Mouse (Mus musculus) forebrain, embryonic 16.5 days (tissue): ENCODE results near the gene Axdnd1. TPM values are rescaled to one million over a fixed set of nuclear protein-coding genes. Genes with fewer than 3 reads are reported as not detected.

Experiments
- ATAC-seq: fragments of 200-750 bp; cut with Nextera tagmentation; 2 replicates; pipeline ENCODE4 v1.8.0; 2017; ENCODE audit warnings: mild to moderate bottlenecking, moderate library complexity
- H3K27ac ChIP-seq: fragments of 300-500 bp; sonication (generic); 2 replicates; pipeline ENCODE4 v1.5.1; 2014; ENCODE audit warnings: low read length, control low read depth
- H3K27me3 ChIP-seq: fragments of 300-500 bp; sonication (generic); replicated peaks from 2 replicates; pipeline ENCODE4 v1.6.1; 2014; ENCODE audit warnings: low read length; ENCODE audit not compliant: control insufficient read depth, insufficient read depth
- H3K36me3 ChIP-seq: fragments of 300-500 bp; sonication (generic); 2 replicates; pipeline ENCODE4 v1.6.1; 2014; ENCODE audit not compliant: control insufficient read depth, insufficient read depth
- H3K4me1 ChIP-seq: fragments of 300-500 bp; sonication (generic); replicated peaks from 2 replicates; pipeline ENCODE4 v1.6.1; 2014; ENCODE audit warnings: low read length; ENCODE audit not compliant: control insufficient read depth, insufficient read depth
- H3K4me2 ChIP-seq: fragments of 300-500 bp; sonication (generic); 2 replicates; pipeline ENCODE4 v1.6.1; 2014; ENCODE audit warnings: mild to moderate bottlenecking, low read length, control low read depth
- H3K4me3 ChIP-seq: fragments of 300-500 bp; sonication (generic); replicated peaks from 2 replicates; pipeline ENCODE4 v1.5.1; 2014; ENCODE audit warnings: mild to moderate bottlenecking, low read length, control low read depth
- H3K9ac ChIP-seq: fragments of 300-500 bp; sonication (generic); replicated peaks from 2 replicates; pipeline ENCODE4 v1.6.1; 2014; ENCODE audit warnings: low read depth, low read length, control low read depth
- H3K9me3 ChIP-seq: fragments of 300-500 bp; sonication (generic); 2 replicates; pipeline ENCODE4 v1.6.1; 2016; ENCODE audit warnings: low read length; ENCODE audit not compliant: control insufficient read depth
- WGBS: fragments of 180-500 bp; shearing (Covaris S2); extraction: QIAGEN DNeasy Blood & Tissue Kit; methylation state at CpG from one replicate; pipeline ENCODE4 v1.1.7; 2014; 5-methylcytosine and 5-hydroxymethylcytosine counted together
- polyA plus RNA-seq: library from polyadenylated mRNA; unstranded; fragments of >200 nt; fragmentation: Nextera tagmentation; extraction: Ambion mirVana; gene quantifications from 2 replicates; pipeline ENCODE4 v1.2.1, GENCODE M21; 2015

Axdnd1 gene
- polyA plus RNA-seq, 1 experiment from 2014 or later: not detected

GRCm38 (mm10) chr1:156386232-156386631, 34.7 kb downstream of the Axdnd1 start:
- Histone ChIP-seq H3K4me1 (no peaks in the 10 kb centered on the region), H3K27ac (no peak overlapping the region), H3K9ac (no peak overlapping the region), H3K4me3 (no peak overlapping the region), H3K9me3 (no peaks in the 10 kb centered on the region), H3K27me3 (no peaks in the 10 kb centered on the region), H3K36me3 (no peaks in the 10 kb centered on the region), H3K4me2 (no peak overlapping the region)
- 94% methylated on average over 4 of the region's 4 CpGs for WGBS
- ATAC-seq: no peak

DNA sequence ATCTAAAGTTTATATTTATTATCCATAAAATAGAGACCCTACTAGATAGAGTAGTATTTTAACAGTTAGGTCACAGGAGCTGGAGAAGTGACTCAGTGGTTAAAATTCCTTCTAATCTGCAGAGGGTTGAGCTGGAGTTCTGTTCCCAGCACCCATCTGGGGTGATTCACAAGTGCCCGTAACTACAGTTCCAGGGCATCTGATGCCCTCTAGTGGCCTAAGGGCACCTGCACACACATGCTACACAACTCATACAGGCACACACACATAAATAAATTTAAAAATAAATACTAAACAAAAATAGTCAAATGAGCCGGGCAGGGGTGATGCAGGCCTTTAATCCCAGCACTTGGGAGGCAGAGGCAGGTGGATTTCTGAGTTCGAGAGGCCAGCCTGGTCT, 39.7 kb downstream of the Axdnd1 start:
- Histone ChIP-seq H3K36me3 (no peaks in the 10 kb centered on the region), H3K9me3 (no peaks in the 10 kb centered on the region), H3K4me2 (no peak overlapping the region), H3K27me3 (no peaks in the 10 kb centered on the region), H3K27ac (no peak overlapping the region), H3K9ac (no peak overlapping the region), H3K4me1 (no peaks in the 10 kb centered on the region), H3K4me3 (no peak overlapping the region)
- WGBS: 90% methylated on average over 3 of the region's 3 CpGs
- no peak for ATAC-seq

GRCm38 (mm10) chr1:156365740-156366139, 55.2 kb downstream of the Axdnd1 start, which contains the start of gene Gm2000:
Gene Gm2000 (plus strand): TSS chr1:156366040.
- no peaks in the 10 kb centered on the region for H3K9me3 ChIP-seq
- no peaks in the 10 kb centered on the region for H3K4me1 ChIP-seq
- H3K36me3 ChIP-seq: no peaks in the 10 kb centered on the region
- no peak within 1 kb of the TSS for H3K27ac ChIP-seq
- no peak within 1 kb of the TSS for H3K9ac ChIP-seq
- H3K27me3 ChIP-seq: no peaks in the 10 kb centered on the region
- H3K4me2 ChIP-seq: no peak within 1 kb of the TSS
- no peak for ATAC-seq
- H3K4me3 ChIP-seq: no peak within 1 kb of the TSS
- WGBS: 89% methylated on average over 8 of the region's 8 CpGs

DNA sequence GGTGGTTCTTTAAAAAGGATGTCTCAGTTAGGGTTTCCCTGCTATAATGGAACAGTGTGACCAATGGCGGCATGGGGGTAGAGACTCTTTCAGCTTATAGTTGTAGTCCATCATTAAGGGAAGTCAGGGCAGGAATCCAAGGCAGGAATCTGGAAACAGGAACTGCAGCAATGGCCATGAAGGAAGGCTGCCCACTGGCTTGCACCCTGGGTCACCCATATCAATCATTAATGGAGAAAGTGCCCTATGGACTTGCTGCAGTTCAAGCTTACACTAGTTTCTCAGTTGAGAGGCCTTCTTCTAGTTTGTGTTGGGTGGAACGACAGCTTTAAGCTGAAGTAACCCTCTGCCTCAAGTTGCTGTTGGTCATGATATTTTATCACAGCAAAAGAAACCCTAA, 68.5 kb downstream of the Axdnd1 start:
- Histone ChIP-seq H3K27ac (no peak overlapping the region), H3K4me1 (no peaks in the 10 kb centered on the region), H3K9me3 (no peaks in the 10 kb centered on the region), H3K27me3 (no peaks in the 10 kb centered on the region), H3K4me2 (no peak overlapping the region), H3K4me3 (no peak overlapping the region), H3K36me3 (no peaks in the 10 kb centered on the region), H3K9ac (no peak overlapping the region)
- no peak for ATAC-seq
- 95% methylated on average over 2 of the region's 2 CpGs for WGBS

- no peak overlapping the region for H3K27ac ChIP-seq
- 87% methylated on average over 4 of the region's 4 CpGs for WGBS
Observed at GRCm38 (mm10) chr1:156350441-156350840, 70.5 kb downstream of the Axdnd1 start.

GRCm38 (mm10) chr1:156349031-156349430, 71.9 kb downstream of the Axdnd1 start:
- H3K9me3 ChIP-seq: no peaks in the 10 kb centered on the region
- no peak overlapping the region for H3K9ac ChIP-seq
- no peaks in the 10 kb centered on the region for H3K4me1 ChIP-seq
- H3K27ac ChIP-seq: no peak overlapping the region
- 85% methylated on average over 4 of the region's 4 CpGs for WGBS
- no peaks in the 10 kb centered on the region for H3K27me3 ChIP-seq
- H3K36me3 ChIP-seq: no peaks in the 10 kb centered on the region
- H3K4me3 ChIP-seq: no peak overlapping the region
- ATAC-seq: no peak
- H3K4me2 ChIP-seq: no peak overlapping the region

More at GRCm38 (mm10) chr1:156350441-156350840, 70.5 kb downstream of the Axdnd1 start:
- ATAC-seq: no peak
- no peak overlapping the region for H3K4me2 ChIP-seq
- no peaks in the 10 kb centered on the region for H3K36me3 ChIP-seq
- H3K4me1 ChIP-seq: no peaks in the 10 kb centered on the region
- no peak overlapping the region for H3K9ac ChIP-seq
- H3K4me3 ChIP-seq: no peak overlapping the region
- no peaks in the 10 kb centered on the region for H3K9me3 ChIP-seq
- H3K27me3 ChIP-seq: no peaks in the 10 kb centered on the region

- no peak for ATAC-seq
- H3K4me1 ChIP-seq: no peaks in the 10 kb centered on the region
- no peak overlapping the region for H3K4me3 ChIP-seq
- no peak overlapping the region for H3K27ac ChIP-seq
- WGBS: 92% methylated on average over 4 of the region's 4 CpGs
- H3K4me2 ChIP-seq: no peak overlapping the region
- H3K36me3 ChIP-seq: no peaks in the 10 kb centered on the region
- no peaks in the 10 kb centered on the region for H3K9me3 ChIP-seq
- no peaks in the 10 kb centered on the region for H3K27me3 ChIP-seq
- H3K9ac ChIP-seq: no peak overlapping the region
Observed at GRCm38 (mm10) chr1:156345633-156346032, 75.3 kb downstream of the Axdnd1 start.

DNA sequence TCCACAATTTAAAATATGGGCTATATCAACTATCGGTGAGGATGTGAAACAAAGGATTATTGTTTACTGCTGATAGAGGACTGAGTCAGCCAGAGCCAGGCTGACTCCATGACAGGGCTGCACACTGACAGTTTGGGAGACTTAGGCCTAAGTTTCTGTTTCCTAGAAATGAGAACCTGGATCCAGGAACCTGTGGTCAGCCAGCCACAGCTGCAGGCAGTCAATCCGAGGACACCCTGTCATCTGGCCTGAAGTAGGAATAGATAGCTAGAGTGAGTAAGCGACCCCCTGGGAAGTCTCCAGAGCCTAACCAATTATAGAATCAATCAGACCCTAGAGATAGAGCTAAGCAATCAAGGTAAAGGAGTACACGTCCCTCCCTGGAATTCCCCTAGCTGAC, 76.5 kb downstream of the Axdnd1 start:
- WGBS: 77% methylated on average over 4 of the region's 4 CpGs
- Histone ChIP-seq H3K4me1 (no peaks in the 10 kb centered on the region), H3K27me3 (no peaks in the 10 kb centered on the region), H3K27ac (no peak overlapping the region), H3K36me3 (no peaks in the 10 kb centered on the region), H3K9me3 (no peaks in the 10 kb centered on the region), H3K4me3 (no peak overlapping the region), H3K9ac (no peak overlapping the region), H3K4me2 (no peak overlapping the region)
- no peak for ATAC-seq

DNA sequence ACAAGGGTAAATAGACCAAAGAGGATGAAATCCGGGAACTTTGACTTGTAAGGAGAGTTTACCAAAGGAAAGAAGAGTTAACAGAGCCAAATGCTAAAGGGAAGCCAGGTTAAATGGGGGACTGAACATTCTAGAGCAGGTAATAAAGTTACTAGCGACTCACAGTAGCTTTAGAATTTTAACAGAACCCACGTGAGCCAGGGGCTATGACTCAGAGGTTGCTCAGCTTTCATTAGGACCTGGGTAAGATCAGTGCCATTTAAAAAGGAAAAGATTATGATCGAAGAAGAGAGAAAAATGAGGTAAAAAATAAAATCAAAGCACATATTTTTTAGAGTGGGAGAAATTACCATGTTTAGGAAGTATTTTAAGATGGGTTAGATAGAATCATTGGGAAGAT, 80.1 kb downstream of the Axdnd1 start:
- 80% methylated on average over 4 of the region's 4 CpGs for WGBS
- H3K9ac ChIP-seq: no peak overlapping the region
- no peaks in the 10 kb centered on the region for H3K9me3 ChIP-seq
- H3K27me3 ChIP-seq: no peaks in the 10 kb centered on the region
- no peak overlapping the region for H3K4me2 ChIP-seq
- H3K27ac ChIP-seq: no peak overlapping the region
- H3K4me3 ChIP-seq: no peak overlapping the region
- H3K36me3 ChIP-seq: no peaks in the 10 kb centered on the region
- no peaks in the 10 kb centered on the region for H3K4me1 ChIP-seq
- no peak for ATAC-seq

DNA sequence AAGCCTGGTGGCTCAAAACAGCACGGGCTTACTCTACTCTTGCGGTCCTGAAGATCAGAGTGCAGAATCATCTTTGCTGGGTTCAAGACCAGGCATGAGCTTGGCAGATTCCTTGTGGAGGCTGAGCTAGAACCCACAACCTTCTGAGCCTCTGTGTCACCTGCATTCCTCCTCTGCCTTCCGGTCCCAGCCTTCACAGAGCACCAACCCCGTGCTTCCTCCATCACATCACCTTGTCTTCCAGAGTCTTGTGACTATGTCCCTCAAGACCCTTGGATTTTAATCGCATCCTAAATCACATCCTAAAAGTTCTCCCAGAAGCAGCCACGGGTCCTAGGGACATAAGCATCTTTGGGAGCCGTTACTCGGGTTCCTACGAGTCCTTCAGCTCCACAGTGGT, 97.8 kb downstream of the Axdnd1 start:
- Histone ChIP-seq H3K36me3 (no peaks in the 10 kb centered on the region), H3K4me1 (no peaks in the 10 kb centered on the region), H3K9ac (no peak overlapping the region), H3K27me3 (no peaks in the 10 kb centered on the region), H3K27ac (no peak overlapping the region), H3K4me3 (no peak overlapping the region), H3K9me3 (no peaks in the 10 kb centered on the region), H3K4me2 (no peak overlapping the region)
- 86% methylated on average over 9 of the region's 9 CpGs for WGBS
- ATAC-seq: no peak
